Mouse (Mus musculus) megakaryocyte progenitor cell, adult 5-6 weeks (primary cell): Measurements from ENCODE around the gene Nf1. TPM values are rescaled to one million over a fixed set of nuclear protein-coding genes. Genes with fewer than 3 reads are reported as not detected.

Source experiments
- ATAC-seq: replicated peaks from 2 replicates; pipeline ENCODE4 v1.8.0; 2016; ENCODE audit warnings: mild to moderate bottlenecking, moderate TSS enrichment, inconsistent platforms; ENCODE audit not compliant: poor library complexity
- total RNA-seq, 2 experiments: library from RNA; stranded (forward) in 1 of 2; stranded (reverse) in 1 of 2; fragments of 157-497, 149-512 nt in 1 of 2; fragments of 200-1000 nt in 1 of 2; gene quantifications; 2 replicates each; pipeline versions ENCODE4 v1.2.3 to v1.2.4; 2015 to 2017

Gene Nf1
- total RNA-seq, 2 experiments from 2014 or later = 6.7 to 26.1 TPM

DNA sequence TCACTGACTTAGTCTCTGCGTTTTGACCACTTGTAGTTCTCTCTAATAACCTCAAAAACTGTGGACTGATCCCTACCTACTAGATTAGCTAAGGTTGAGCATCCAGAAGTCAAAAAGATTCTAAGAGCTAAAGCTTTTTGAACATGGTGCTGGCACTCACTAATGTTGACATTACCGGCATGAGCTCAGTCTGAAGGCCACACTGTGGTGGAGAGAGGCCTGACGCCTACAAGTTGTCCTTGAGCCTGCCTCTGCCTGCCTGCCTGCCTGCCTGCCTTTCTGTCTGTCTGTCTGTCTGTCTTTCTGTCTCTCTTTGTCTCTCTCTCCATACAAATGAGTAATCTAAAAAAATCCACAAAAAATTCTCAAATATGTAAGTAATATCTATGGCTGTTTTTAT lies 118.4 kb downstream of the Nf1 start:
- ATAC-seq = no peak

DNA sequence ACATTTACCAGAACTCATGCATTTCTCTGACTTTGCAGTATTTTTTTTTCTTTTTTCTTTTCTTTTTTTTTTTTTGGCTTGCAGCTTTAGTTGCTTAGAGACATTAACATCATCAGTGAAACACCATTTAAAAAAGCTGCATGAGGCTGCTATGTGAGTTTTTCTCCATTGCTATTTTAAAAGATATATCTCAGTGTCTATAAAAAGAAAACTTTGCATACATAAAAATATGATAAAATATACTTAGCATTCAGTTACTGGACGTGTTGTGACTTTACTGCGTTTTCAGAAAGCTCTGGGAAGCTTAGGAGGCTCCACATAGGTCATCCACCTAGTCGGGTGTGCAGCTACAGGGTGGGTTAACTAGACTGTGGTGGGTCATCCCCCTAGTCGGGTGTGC lies 120.4 kb downstream of the Nf1 start:
- no peak for ATAC-seq

DNA sequence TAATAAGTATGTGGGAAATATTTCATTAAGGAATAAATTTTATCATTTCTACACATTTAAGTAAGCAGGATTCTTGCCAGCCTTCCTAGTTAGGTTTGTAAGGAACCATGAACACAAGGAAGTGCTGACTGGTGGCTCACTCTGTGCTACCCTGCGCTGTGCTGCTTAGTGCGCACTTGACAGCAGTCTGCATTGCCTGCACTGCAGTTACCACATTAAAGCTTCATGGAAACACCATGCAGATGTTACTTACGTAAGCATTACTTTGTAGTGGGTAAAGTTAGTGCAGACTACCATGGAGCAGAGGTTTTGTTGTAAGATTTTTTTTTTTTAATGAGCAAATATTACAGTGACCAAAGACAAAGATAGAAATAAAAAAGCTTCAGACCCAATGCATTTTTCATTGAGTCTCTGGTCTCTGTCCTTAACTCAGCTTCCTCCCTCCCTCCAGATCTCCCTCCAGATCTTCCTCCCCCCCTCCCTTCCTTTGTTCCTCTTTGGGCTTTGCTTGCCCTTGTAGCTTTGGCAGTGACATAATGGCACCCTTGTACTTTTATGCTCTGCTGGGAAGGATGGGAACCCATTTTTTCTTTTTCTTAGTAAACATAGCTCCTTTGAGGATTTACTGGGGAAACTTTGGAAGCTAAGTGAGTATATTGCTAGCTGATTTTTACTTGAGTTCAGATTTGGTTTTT lies 121.4 kb downstream of the Nf1 start:
- no peak for ATAC-seq

DNA sequence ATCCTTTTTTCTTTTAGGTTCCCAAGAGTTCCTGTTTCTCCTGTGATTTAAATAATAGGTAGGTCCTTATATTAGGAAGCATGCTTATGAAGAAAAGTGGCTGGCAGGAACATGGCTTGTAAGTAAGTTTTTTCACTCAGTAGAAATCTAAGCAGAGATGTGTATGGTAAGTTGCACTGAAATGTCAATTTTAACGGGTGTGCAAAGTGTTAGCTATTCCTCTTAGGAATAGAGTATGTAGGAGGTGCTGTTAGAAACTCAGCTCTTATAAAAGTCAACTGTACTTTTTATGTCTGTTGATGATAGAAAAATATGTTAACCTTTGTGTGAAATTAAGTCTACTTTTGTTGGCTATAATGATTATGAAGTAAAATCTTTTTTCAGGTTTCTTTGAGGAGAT lies 128.6 kb downstream of the Nf1 start:
- no peak for ATAC-seq

DNA sequence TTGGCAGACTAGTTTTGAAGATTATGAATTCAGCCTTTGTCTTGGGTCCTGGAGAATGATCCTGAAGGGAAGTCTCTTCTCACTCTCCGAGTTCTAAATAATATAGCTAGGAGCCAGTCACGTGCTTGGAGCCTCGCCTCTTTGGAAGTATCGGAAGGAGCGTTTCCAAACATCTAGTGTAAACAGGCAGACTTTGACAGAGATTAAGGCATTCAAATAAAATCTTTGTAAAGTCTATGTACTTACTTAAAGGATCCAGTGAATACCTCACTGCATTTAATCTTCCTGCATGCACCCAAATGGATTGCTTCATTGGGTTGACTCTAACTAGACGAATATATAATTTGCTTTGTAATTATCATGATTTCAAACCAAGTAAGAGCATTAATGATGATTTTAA lies 143.9 kb downstream of the Nf1 start:
- ATAC-seq = no peak

DNA sequence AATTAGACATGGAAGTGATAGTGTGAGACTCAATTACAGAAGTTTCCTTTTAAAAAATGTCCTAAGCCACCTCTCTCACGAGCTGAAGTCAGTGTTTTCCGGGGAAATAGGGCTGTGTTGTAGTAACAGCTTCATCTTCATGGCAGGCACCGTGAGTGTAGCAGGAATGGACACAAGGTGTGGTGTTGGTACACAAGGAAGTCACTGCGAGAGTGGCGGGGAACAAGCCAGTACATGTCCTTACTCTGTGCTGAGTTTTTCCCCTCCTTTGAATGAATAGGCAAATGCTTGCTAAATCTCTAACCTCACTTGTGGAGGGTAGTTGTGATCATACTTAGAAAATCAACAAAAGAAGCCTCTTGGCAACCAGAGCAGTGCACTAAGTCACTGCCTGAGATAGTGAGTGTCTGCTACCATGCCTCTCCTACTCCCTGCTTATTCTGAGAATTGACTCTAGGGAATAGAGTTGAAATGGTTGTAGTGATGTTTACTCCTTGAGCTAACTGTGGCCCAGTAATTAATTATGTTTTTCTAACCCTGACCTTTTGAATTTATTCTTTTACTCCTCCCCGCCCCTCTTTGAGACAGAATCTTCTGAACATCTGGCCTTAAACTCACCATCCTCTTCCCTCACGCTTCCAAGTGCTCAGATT lies 144.5 kb downstream of the Nf1 start:
- no peak for ATAC-seq

DNA sequence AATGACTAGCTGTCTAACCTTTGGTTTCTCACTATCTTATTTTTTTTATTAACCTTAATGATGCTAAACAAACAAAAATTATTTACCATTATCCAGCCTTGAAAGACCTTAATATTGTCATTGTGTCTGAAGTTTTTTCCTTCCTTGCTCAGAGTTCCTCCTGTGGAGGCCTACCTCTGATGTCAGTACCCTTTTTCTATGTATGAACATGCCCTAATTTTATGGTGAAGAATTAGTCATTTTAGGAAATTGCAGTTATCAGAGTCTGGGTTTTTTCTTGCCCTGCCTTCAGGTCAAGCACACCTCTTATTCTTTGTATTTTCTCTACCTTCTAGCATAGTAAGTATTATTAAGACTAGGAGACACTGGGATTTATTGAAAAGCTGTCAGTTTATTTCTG lies 145.2 kb downstream of the Nf1 start:
- ATAC-seq = no peak

DNA sequence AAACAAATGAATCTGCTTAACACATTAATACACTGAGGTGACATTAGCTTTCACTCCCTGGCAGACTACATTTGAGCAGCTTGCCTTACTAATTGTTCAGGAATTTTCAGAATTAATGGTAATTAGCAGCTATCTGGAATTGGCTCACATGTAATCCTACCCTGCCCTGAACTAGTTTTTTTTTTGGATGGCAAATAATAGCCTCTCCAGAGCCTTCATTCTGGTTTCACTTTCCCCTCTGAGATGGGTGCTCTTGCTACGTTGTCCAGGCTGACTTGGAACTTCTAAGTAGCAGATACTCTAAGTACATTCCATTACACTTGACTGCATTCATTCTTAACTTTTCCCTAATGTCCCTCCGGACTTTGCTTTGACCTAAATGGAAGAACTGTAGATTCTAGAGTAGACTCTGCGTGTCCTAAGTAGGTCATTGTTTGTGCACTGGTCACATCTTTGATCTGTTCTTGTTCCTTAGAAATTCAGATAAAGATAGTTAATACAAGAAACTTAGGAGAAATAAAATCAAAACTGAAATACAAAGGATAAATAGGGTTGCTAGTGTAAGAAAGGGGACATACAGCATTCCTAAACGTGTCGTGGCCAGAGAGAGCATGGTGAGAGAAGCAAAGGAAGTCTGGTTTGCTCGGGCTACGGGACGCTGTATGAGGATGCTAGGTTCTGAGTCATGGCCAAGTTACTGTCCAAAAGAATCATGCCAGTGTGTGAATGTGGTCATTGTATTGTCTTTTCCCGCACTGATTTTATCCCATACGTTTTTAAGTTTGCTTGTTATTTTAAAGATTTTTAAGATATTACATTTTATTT lies 155.7 kb downstream of the Nf1 start:
- ATAC-seq = 0 out of 2 replicates have a peak, but pooled peaks have one; percentile 34

DNA sequence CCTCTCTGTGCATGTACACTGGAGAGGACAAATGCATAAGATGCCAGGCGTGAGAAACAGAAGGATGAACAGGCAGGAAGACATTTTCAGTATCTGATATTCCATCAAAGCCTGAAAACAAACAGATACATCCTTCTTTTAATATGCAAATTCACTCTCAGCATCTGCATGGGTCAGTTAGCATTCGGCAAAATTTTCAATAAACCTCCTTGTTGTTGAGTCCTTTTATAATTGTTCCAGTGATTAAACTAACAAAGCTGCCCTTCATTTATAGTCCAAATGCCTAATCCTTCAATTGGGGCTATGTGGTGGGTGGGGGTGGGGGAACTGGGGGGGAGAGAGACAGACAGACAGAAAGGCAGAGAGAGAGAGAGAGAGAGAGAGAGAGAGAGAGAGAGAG lies 163.4 kb downstream of the Nf1 start:
- no peak for ATAC-seq

DNA sequence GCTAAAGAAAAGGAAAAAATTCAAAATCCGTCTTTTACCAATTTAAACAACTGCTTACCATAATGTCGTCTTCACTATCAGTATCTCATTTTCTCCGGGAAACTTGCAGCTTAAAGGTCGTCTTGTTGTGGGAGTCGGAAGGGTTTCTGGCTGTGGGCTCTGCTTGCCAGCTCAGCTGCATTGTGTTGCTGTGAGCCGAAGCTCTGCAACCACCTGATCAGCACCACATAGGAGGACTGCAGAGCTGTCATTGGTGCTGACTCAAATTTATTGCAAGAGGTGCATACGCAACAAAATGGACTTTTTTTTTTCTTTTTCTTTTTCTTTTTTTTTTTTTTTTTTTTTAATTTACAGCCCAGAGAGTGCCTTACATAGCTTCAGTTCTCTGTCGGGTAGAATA lies 164.4 kb downstream of the Nf1 start, which contains the start of gene Omg:
Gene Omg (minus strand): TSS at position 240 of the 400 bp plus-strand sequence.
- ATAC-seq = no peak

DNA sequence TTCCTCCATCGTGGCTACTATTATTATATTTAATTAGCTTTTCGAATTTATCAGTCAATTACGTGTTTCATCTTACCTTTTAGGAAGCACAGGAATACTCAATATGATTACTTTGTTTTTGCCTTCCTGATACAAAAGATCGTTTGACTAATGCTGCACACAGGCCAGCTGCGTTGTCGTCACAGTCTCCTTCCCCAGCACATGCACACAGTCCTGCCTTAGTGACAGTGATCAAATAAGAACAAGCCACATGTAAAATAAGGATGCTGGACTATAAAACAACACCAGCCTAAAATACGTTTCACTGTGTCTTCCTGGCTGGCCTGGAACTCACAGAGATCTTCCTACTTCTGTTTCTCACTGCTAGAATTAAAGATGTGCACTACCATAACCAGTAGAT lies 165.0 kb downstream of the Nf1 start:
- no peak for ATAC-seq

DNA sequence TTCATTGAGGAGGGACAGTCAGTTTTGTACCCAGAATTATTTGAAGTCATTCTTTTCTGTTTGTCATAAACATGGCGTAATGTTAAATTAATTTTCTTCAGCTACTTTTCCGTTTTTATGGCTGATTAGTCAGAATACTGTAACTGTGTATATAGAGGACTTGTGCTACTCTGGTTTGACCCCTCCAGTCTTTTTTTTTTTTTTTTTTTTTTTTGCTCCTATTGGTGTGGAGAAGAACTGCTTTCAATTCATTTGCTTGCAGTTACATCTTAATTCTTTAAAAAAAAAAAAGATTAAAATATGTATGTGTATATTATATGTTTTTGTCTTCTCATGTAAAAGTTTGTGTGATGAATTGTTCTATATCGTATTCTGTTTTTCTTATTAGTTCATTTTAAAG lies 172.5 kb downstream of the Nf1 start:
- no peak for ATAC-seq

DNA sequence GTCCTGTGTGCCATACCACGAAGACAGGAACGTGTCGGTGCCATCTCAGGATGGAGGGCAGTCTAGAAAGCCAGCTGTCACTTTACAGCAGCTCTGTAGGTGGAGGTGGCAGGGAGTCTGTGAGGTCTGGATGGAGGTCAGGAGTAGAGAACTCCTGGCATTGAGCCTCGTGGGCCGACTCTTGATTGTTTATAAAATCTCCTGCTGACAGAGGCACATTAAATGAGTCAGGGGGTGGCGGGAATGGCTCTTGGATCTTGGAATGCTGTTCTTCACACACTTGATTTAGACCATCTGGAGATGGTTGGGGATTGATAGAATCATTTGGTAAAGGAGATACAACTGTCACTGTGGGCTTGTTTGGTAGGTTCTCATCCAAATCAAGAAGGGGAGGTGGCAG lies 175.8 kb downstream of the Nf1 start:
- ATAC-seq = no peak

DNA sequence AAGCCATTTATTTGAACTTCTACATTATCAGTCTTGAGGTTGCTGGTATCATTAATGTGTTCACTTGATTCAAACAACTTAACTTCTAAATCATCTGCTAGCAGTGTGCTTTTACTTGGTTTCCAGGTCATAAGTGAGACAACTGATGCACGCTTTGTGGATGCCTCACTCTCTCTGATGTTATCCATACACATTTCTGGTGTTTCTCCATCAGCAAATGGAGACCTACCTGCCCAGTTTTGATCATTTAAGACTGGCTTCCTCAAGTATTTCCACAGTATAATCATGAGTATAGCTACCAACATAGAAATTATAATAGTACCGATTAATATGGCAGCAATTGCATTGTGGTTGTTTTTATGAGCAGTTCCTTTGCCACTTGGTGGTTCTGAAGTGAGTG lies 176.3 kb downstream of the Nf1 start:
- ATAC-seq = no peak

DNA sequence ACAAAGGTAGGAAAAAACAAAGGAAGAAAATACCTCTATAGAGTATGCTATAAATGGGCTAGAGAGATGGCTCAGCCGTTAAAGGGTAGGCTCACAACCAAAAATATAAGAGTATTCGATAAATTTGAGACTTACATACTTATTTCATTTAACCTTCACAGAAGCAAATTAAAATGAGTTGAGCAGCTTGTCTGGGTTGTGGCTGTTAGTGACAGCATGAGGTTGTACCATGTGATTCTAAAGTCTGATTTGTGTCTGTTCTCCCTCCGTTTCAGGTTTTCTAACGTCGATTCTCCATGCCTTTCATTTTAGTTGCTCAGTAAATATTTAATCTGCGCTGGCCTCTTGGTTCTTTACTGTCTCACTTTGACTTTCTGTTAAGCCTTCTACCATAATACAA lies 179.8 kb downstream of the Nf1 start:
- no peak for ATAC-seq

DNA sequence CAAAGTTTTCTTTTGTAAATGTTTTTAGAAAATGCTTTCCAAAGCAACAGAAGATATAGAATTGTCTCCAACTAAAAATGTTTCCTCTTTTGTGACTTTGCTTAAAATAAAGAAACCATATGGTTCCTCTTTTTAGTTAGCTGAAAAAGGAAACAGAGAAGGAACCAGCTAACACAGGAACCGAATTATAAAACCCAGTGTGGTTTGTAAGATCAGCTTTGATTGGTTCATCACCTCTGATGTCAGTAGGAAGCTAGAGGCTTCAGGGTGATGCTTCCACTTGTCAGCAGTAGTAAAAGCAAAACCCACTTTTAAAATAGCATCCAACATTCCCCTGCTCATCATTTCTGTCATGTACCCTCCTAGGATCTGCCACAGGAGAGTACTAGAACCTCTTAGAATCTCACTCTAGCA lies 180.4 kb downstream of the Nf1 start:
- ATAC-seq = peak; percentile 81

DNA sequence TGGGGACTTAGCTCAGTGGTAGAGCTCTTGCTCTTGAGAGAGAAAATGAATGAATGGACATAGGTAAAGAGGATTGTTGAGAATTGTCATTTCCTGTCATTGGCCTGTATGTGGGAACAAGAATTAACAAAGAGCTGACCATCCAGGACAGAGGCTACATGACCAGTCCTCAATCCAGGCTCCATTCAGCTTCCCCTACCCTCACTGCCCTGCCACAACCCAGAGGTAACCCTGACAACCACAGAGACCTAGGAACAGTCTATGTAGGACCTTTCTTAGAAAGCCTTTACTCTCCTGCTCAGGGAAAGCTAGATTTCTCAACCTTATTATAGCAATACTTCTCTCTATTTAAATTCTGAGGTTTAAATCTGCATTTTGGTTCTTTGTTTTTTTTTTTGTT lies 181.3 kb downstream of the Nf1 start:
- no peak for ATAC-seq

DNA sequence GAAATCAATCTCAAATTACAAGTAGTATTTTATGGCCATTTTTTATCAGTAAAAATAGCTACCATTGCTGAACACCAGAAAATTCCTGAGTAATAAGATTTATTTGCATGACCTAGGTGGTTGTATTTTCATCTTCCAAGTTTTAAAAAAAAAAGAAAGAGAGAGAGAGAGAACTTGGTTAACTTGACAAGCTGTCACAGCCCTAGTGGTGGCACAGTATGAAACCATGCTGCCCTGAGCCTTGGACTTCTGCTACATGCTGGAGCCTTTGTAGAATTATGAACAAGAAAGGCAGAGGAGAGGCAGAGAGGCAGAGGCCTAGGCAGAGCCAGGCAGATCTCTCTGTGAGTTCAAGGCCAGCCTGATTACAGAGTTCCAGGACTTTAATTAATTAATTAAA lies 182.4 kb downstream of the Nf1 start:
- peak; percentile 65 for ATAC-seq

DNA sequence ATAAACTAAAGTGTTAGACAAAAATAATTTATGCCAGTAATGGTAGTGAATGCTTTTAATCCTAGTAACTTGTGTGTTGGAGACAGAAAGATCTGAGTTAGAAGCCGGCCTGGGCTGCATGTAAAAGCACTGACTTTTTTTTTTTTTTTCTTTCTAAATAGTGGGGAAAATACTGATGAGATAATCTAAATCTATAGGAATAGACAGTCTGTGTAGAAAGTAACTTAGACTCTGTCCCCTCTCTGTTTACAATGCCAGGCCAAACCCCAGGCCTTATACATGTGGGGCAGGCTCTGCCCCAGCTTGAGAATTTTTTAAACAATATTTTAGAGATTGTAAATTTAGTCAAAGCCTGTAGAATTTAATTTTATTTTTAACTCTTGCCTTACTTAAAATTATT lies 183.5 kb downstream of the Nf1 start:
- ATAC-seq = no peak

DNA sequence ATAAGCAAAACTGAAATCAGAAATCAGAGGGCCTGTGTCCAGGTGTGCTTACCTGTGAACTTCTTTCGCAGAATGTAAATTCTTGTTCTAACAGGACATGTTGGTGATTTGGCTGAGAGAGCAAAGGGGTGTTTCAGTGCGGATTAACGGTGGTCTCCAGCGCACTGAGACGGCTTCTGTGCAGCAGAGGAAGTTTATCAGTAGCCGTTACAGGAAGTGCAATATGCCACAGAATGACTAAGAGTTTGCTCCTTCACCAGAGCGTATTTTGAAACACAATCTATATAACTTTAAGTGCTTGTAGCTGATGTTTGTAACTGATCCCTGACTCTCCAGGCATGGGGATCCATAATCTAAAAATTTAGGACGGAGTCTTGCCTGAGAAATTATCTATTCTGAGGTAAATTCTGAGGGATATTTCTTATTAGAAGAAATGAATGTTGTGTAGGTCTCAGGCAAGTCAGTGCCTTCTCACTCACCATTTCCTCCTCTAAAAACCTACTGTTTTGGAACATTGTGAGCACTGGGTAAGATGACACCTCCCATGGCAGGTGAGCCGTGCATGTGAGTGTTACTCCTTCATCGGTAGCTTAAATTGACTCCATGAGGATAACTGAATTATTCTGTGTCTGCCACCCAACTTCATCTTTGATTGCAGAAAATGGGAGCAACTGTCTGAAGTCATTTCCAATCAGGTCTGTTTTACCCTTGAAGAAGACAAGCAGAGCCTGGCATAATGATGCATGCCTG lies 184.2 kb downstream of the Nf1 start, which contains the start of gene Evi2b:
Gene Evi2b (minus strand): TSS at position 203 of the 750 bp plus-strand sequence.
- peak; percentile 59 for ATAC-seq

DNA sequence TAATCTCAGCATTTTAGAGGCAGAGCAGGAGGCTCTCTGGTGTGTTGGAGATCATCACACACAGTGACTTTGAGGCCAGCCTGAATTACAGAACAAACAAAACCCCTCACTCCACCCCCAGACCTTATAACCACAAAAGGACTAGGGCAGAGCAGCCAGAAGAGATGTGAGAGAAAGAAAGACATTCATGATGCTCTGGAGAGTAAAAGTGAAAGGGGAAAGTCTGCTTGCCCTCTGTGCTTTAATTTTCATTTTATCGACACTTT lies 184.8 kb downstream of the Nf1 start:
- no peak for ATAC-seq
